Mouse (Mus musculus): ENCODE results near the gene Dcakd. TPM values are rescaled to one million over a fixed set of nuclear protein-coding genes. Genes with fewer than 3 reads are reported as not detected.
A peak's percentile ranks its signal among the peaks of the same experiment; 100 is the strongest.

Dcakd gene
- 161 and 201 TPM in 2 replicates for polyA plus RNA-seq (2015; fragmentation: Nextera tagmentation; extraction: Ambion mirVana)

DNA sequence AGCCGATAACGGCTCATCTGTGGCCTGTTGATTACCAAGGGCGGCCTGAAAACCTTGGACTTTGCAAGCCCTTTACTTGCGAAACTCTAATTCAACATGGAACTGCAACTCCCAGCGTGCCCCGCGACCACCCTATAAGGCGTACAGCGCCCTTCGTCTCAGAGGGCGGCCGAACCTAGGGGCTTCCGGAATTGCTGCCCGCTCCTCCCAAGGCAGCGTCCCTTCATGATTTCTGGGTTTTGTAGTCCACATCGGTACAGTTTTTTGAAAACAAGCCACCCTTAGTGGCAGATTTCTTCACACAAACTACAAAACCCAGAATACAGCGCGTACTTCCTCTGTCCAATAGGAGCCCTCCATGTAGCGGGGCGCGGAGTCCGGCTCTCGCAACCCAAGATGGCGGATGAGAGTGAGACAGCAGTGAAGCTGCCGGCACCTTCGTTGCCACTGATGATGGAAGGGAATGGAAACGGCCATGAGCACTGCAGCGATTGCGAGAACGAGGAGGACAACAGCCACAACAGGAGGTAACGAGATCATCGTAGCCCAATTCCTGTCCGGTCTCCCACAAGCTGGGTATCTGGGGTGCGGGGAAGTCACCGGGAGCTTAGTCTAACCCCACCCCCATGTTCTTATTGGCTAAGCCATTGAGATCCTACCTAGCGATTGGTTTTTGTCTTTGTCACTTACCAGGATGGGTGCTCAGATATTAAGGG, at the start of gene Dcakd, which contains the start of gene Nmt1:
Dcakd (minus strand) TSS at position 158 of the 716 bp plus-strand sequence.
Nmt1 (plus strand) TSS at position 15 of the 716 bp plus-strand sequence.
- WGBS, result under 1% methylated on average over 36 of the region's 36 CpGs

DNA sequence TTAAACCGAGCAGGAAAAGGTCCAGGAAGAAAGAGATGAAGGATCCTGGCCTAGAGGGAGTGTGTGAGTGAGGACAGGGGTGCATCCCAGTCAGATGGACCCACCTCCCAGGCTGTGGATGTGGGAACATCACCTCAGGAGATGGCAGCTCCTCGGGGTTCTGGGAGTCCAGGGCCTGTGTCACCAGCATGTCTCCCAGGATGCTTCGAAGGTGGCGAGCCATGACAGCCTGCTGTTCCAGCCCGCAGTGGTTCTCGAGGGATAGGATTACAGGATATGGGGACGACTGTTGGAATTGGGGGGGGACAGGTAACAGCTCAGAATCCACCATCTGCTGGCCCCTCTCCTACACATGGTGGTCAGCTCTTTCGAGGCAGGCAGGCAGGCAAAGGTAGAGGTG, 48.4 kb upstream of the Dcakd start:
- no peak for ATAC-seq (ENCODE audit: low FRiP score, low TSS enrichment)
- Histone ChIP-seq H3K9ac (replicated peaks; ENCODE audit: low read length) (no peak overlapping the region), H3K4me3 (ENCODE audit: low read length) (no peak overlapping the region)

More for the DNA sequence above, at the start of gene Dcakd, which contains the start of gene Nmt1:
- peak within 1 kb of the TSS; percentile 65 for H3K4me2 ChIP-seq (replicated peaks; ENCODE audit: low read depth, low read length)
- no peaks in the 10 kb centered on the region for H3K27me3 ChIP-seq (ENCODE audit: insufficient read depth, low read length)
- peak; percentile 99 for ATAC-seq (ENCODE audit: low FRiP score, low TSS enrichment)
- H3K9ac ChIP-seq (replicated peaks; ENCODE audit: low read length), result peak within 1 kb of the TSS; percentile 88
- H3K4me1 ChIP-seq (ENCODE audit: insufficient read depth, low read length), result peaks cover 17% of the 10 kb centered on the region
- H3K4me3 ChIP-seq (ENCODE audit: low read length), result peak within 1 kb of the TSS; percentile 81
- H3K27ac ChIP-seq (ENCODE audit: low read length), result peak within 1 kb of the TSS; percentile 88
- H3K36me3 ChIP-seq (ENCODE audit: insufficient read depth, low read length), result peaks cover 4% of the 10 kb centered on the region; the same call in 1 of the 2 replicates
- H3K9me3 ChIP-seq (ENCODE audit: low read length), result no peaks in the 10 kb centered on the region

DNA sequence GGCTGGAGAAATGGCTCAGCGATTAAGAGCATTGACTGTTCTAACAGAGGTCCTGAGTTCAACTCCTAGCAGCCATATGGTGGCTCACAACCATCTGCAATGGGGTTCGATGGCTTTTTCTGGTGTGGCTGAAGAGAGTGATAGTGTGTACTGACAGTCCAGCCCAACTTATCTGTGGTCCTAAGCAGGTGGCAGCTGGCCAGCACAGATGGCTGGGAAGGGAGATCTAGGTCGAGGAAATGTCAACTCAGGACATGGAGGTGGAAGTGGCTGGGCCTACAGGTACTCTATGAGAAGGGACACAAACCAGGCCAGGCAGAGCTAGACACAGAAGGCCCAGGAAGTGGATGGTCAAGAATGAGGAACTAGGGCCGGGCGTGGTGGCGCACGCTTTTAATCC, 47.9 kb upstream of the Dcakd start:
- WGBS, result 90% methylated on average over 7 of the region's 7 CpGs
- H3K9ac ChIP-seq (replicated peaks; ENCODE audit: low read length), result no peak overlapping the region
- ATAC-seq (ENCODE audit: low FRiP score, low TSS enrichment), result no peak
- no peaks in the 10 kb centered on the region for H3K36me3 ChIP-seq (ENCODE audit: insufficient read depth, low read length)
- peaks cover 10% of the 10 kb centered on the region for H3K27me3 ChIP-seq (ENCODE audit: insufficient read depth, low read length)
- H3K9me3 ChIP-seq (ENCODE audit: low read length), result no peaks in the 10 kb centered on the region
- no peak overlapping the region for H3K27ac ChIP-seq (ENCODE audit: low read length)
- H3K4me1 ChIP-seq (ENCODE audit: insufficient read depth, low read length), result peaks cover 11% of the 10 kb centered on the region
- H3K4me3 ChIP-seq (ENCODE audit: low read length), result no peak overlapping the region
- H3K4me2 ChIP-seq (replicated peaks; ENCODE audit: low read depth, low read length), result no peak overlapping the region

More for the DNA sequence above, 48.4 kb upstream of the Dcakd start:
- Histone ChIP-seq H3K27me3 (ENCODE audit: insufficient read depth, low read length) (peaks cover 10% of the 10 kb centered on the region), H3K27ac (ENCODE audit: low read length) (no peak overlapping the region), H3K36me3 (ENCODE audit: insufficient read depth, low read length) (no peaks in the 10 kb centered on the region), H3K9me3 (ENCODE audit: low read length) (no peaks in the 10 kb centered on the region), H3K4me1 (ENCODE audit: insufficient read depth, low read length) (peaks cover 14% of the 10 kb centered on the region), H3K4me2 (replicated peaks; ENCODE audit: low read depth, low read length) (no peak overlapping the region)
- WGBS, result 49% methylated on average over 8 of the region's 8 CpGs

DNA sequence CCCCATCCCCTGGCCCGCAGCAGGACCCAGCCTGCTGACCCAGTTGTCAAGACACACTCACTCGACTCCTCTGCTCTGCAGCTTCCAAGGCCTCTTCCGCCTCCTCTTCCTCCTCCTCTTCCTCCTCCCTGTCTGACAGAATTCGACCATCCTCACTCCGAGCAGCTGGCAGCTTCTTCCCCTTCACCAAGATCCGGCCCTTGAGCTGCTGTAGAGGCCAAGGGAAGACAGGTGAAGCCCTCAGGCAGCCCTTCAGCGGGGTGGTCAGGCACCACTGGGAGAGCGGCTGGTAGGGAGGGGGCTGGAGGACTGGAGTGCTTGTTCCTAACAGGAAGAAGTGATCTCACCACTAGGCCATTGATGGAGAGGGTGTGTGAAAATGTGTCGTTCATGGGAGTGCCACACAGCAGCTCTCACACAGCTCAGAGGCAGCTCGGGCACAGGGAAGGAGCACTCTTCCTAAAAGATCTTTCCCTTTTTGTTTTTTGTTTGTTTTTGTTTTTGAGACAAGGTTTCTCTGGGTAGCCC, 46.7 kb upstream of the Dcakd start:
- 0 out of 2 replicates have a peak, but pooled peaks have one; percentile 12 for ATAC-seq (ENCODE audit: low FRiP score, low TSS enrichment)
- no peaks in the 10 kb centered on the region for H3K9me3 ChIP-seq (ENCODE audit: low read length)
- H3K27me3 ChIP-seq (ENCODE audit: insufficient read depth, low read length), result peaks cover 3% of the 10 kb centered on the region
- no peak overlapping the region for H3K9ac ChIP-seq (replicated peaks; ENCODE audit: low read length)
- H3K36me3 ChIP-seq (ENCODE audit: insufficient read depth, low read length), result peaks cover 10% of the 10 kb centered on the region
- no peak overlapping the region for H3K4me2 ChIP-seq (replicated peaks; ENCODE audit: low read depth, low read length)
- H3K4me1 ChIP-seq (ENCODE audit: insufficient read depth, low read length), result no peaks in the 10 kb centered on the region
- H3K4me3 ChIP-seq (ENCODE audit: low read length), result no peak overlapping the region
- WGBS, result 26% methylated on average over 10 of the region's 10 CpGs
- no peak overlapping the region for H3K27ac ChIP-seq (ENCODE audit: low read length)

DNA sequence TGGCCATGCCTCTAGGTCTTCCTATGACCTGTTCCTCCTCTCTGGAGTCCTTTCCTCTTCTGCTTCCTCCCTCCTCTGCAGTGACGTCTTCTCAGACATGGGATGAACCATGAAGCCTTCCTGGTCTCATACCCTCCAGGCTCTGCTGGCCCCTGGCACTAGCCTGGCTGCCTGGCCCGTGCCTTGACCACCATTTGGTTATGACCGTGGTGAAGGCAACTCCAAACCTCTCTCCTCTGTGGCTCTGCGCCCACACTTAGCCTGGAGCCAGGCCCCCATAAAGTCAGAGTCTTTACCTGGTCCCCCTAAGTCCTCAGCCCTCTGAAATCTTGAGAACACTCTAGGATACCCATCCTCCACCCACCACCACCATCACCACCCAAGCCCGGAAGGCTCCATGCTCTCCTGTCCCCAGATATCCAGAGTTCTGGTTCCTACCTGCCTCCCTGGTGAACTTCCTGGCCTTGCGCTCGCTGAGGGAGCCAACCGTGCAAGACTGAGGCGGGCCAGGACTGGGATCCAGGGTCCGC, 46.1 kb upstream of the Dcakd start:
- Histone ChIP-seq H3K4me2 (replicated peaks; ENCODE audit: low read depth, low read length) (no peak overlapping the region), H3K9me3 (ENCODE audit: low read length) (no peaks in the 10 kb centered on the region), H3K9ac (replicated peaks; ENCODE audit: low read length) (no peak overlapping the region), H3K27me3 (ENCODE audit: insufficient read depth, low read length) (no peaks in the 10 kb centered on the region), H3K4me1 (ENCODE audit: insufficient read depth, low read length) (no peaks in the 10 kb centered on the region), H3K27ac (ENCODE audit: low read length) (no peak overlapping the region), H3K4me3 (ENCODE audit: low read length) (no peak overlapping the region), H3K36me3 (ENCODE audit: insufficient read depth, low read length) (peaks cover 10% of the 10 kb centered on the region)
- ATAC-seq (ENCODE audit: low FRiP score, low TSS enrichment), result peak; percentile 10; the same call in 1 of the 2 replicates
- 63% methylated on average over 10 of the region's 10 CpGs for WGBS

GRCm38 (mm10) chr11:103073671-103074070, 45.5 kb upstream of the Dcakd start:
- H3K4me1 ChIP-seq (ENCODE audit: insufficient read depth, low read length), result no peaks in the 10 kb centered on the region

DNA sequence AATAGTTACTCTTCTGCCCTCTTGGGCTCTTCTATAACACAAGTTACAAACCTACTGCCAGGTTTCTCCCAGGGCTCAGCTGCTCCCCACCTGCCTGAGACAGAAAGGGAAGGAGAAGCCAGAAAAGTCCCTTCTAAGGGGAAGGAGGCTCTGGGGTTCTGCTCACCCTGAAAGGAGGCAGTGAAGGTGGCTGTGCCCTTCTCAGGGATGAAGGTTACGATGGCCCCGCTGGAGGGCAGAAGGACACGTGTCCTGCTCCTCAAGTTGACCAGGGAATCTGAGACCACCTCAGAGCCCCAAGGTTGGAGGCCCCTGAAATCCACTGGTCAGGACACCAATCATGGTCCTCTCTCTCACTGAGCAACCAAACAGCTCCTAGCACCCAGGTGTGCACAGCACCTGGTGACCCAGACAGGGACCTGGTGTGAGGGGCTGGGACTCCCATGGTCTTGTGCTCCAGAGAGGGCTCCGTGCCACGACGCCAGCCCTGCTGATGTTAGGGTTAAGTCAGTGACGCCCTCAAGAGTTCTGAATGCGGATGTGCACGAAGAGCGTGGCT, 42.3 kb upstream of the Dcakd start:
- 93% methylated on average over 10 of the region's 10 CpGs for WGBS
- Histone ChIP-seq H3K9ac (replicated peaks; ENCODE audit: low read length) (no peak overlapping the region), H3K36me3 (ENCODE audit: insufficient read depth, low read length) (peaks cover 45% of the 10 kb centered on the region), H3K4me2 (replicated peaks; ENCODE audit: low read depth, low read length) (no peak overlapping the region), H3K4me3 (ENCODE audit: low read length) (no peak overlapping the region), H3K9me3 (ENCODE audit: low read length) (no peaks in the 10 kb centered on the region), H3K4me1 (ENCODE audit: insufficient read depth, low read length) (no peaks in the 10 kb centered on the region), H3K27ac (ENCODE audit: low read length) (no peak overlapping the region), H3K27me3 (ENCODE audit: insufficient read depth, low read length) (no peaks in the 10 kb centered on the region)
- no peak for ATAC-seq (ENCODE audit: low FRiP score, low TSS enrichment)

More at GRCm38 (mm10) chr11:103073671-103074070, 45.5 kb upstream of the Dcakd start:
- H3K27me3 ChIP-seq (ENCODE audit: insufficient read depth, low read length), result no peaks in the 10 kb centered on the region
- ATAC-seq (ENCODE audit: low FRiP score, low TSS enrichment), result no peak
- H3K9ac ChIP-seq (replicated peaks; ENCODE audit: low read length), result no peak overlapping the region
- WGBS, result 90% methylated on average over 7 of the region's 7 CpGs
- no peak overlapping the region for H3K27ac ChIP-seq (ENCODE audit: low read length)
- H3K9me3 ChIP-seq (ENCODE audit: low read length), result no peaks in the 10 kb centered on the region
- no peak overlapping the region for H3K4me3 ChIP-seq (ENCODE audit: low read length)
- no peak overlapping the region for H3K4me2 ChIP-seq (replicated peaks; ENCODE audit: low read depth, low read length)
- H3K36me3 ChIP-seq (ENCODE audit: insufficient read depth, low read length), result peaks cover 15% of the 10 kb centered on the region

- Histone ChIP-seq H3K27ac (ENCODE audit: low read length) (no peak overlapping the region), H3K4me3 (ENCODE audit: low read length) (no peak overlapping the region), H3K27me3 (ENCODE audit: insufficient read depth, low read length) (no peaks in the 10 kb centered on the region), H3K36me3 (ENCODE audit: insufficient read depth, low read length) (peaks cover 50% of the 10 kb centered on the region), H3K9ac (replicated peaks; ENCODE audit: low read length) (no peak overlapping the region), H3K4me1 (ENCODE audit: insufficient read depth, low read length) (no peaks in the 10 kb centered on the region), H3K4me2 (replicated peaks; ENCODE audit: low read depth, low read length) (no peak overlapping the region), H3K9me3 (ENCODE audit: low read length) (no peaks in the 10 kb centered on the region)
- ATAC-seq (ENCODE audit: low FRiP score, low TSS enrichment), result no peak
- 98% methylated on average over 2 of the region's 2 CpGs for WGBS
Measured at GRCm38 (mm10) chr11:103069731-103070130, 41.6 kb upstream of the Dcakd start.

DNA sequence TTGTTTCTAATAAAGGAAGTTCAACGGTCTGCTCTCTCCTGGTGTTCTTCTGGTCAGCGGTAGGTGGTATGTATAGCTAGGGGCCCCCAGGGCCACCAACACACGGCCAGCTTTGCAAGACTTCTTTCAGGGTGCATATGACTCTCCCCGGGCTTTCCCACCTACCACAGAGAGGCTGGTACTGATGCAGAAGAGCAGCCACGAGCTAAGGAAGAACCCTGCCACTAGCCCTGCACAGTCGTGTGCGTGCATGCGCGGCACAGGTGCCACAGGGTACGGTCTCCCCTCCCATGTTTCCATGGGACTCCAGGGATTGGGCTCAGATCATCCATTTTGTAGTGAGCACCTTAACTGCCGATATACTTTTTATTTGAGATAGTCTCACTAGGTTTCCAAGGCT, 40.8 kb upstream of the Dcakd start:
- Histone ChIP-seq H3K4me3 (ENCODE audit: low read length) (no peak overlapping the region), H3K4me1 (ENCODE audit: insufficient read depth, low read length) (no peaks in the 10 kb centered on the region), H3K36me3 (ENCODE audit: insufficient read depth, low read length) (peaks cover 58% of the 10 kb centered on the region), H3K4me2 (replicated peaks; ENCODE audit: low read depth, low read length) (no peak overlapping the region), H3K9ac (replicated peaks; ENCODE audit: low read length) (no peak overlapping the region), H3K27me3 (ENCODE audit: insufficient read depth, low read length) (no peaks in the 10 kb centered on the region), H3K27ac (ENCODE audit: low read length) (no peak overlapping the region), H3K9me3 (ENCODE audit: low read length) (no peaks in the 10 kb centered on the region)
- ATAC-seq (ENCODE audit: low FRiP score, low TSS enrichment), result no peak
- 96% methylated on average over 11 of the region's 11 CpGs for whole genome bisulfite sequencing

All from kidney, embryonic 16.5 days (tissue).